Mouse (Mus musculus) ES-E14 (cell line): ENCODE results near the gene Mia2.

ENCODE experiments used
- CHD2 ChIP-seq: IDR thresholded peaks from 2 replicates; pipeline ENCODE4 v1.6.1; 2014; ENCODE audit warnings: mild to moderate bottlenecking, low read depth, low read length, inconsistent platforms
- MAFK ChIP-seq: IDR thresholded peaks from 2 replicates; pipeline ENCODE4 v1.6.1; 2014; ENCODE audit warnings: mild to moderate bottlenecking, low read depth, low read length, inconsistent platforms; ENCODE audit not compliant: insufficient read depth

DNA sequence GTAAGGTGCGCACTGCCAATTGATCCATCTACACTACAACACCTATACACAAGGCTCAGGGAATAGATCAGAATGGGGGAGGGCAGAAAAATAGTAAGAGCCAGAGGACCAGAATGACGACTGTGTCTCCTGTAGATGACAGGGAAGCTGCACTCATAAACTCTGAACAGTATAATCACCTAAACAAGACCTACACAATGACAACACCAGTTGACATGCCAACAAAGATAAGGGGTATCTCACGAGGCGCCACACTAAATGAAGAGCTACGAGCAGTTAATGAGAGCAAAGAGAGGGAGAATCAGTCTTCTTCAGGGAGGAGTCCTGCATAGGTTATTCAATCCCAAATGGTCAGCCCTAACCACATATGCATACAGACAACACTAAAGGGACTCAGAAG, 42.4 kb upstream of the Mia2 start:
- no peak for TF ChIP-seq MAFK
- no peak for TF ChIP-seq CHD2
